Mouse (Mus musculus) gastrocnemius, postnatal 10 days (tissue): ENCODE measurements at regions not wholly inside any gene's neighbourhood (a gene's known extent, or its start where the extent isn't known, plus 50 kb on each side); places are given as distances from the start of the nearest gene placed in this dataset.
"Not testable (repeated sequence)": the region's sequence is repeated elsewhere in the genome, so short reads cannot be mapped to it uniquely, and the experiment has no call there.

Experiments used
- DNase-seq: peaks from one replicate; pipeline ENCODE4 v3.0.0; 2021; ENCODE audit warnings: mixed read lengths

DNA sequence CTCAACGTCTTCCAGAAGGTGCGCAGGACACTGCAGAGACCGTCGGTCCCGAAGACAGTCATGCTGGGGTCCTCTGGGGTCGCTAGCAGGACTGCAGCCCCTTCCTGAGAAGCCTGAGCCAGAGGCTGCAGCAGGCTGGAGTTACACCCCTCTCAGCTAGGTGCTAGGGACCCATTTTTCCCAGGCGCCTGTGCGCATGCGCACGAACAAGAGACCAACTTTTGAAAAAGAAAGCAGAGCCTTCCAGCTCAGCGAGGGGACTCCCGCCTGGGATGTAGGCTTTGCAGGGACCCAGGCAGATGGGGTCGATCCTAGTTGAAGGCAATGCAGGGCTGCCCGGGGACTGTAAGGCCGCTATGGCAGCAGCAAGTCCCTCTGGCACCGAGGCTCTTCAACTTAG is 104.7 kb upstream of the Atg7 start:
- peak; percentile 37 for DNase-seq

- DNase-seq: peak; percentile 24
Observed at GRCm38 (mm10) chr6:114550096-114550669, 92.7 kb upstream of the Atg7 start.

- not testable (repeated sequence) for DNase-seq
Observed at GRCm38 (mm10) chr6:114553072-114553471, 89.8 kb upstream of the Atg7 start.

- DNase-seq: peak; percentile 38
Observed at GRCm38 (mm10) chr6:114555186-114555585, 87.7 kb upstream of the Atg7 start.

- DNase-seq: peak; percentile 72
Observed at GRCm38 (mm10) chr6:114577319-114577718, 65.6 kb upstream of the Atg7 start.
